Mouse (Mus musculus) brain, embryonic 14.5 days (tissue): ENCODE measurements around the gene Lrrc20. TPM values are rescaled to one million over a fixed set of nuclear protein-coding genes. Genes with fewer than 3 reads are reported as not detected.

Experiments used
- DNase-seq: peaks from one replicate; pipeline ENCODE4 v3.0.0-alpha.2; 2011; ENCODE audit warnings: low read depth
- CTCF ChIP-seq: fragments of 200-500 bp; IDR thresholded peaks from 2 replicates; pipeline ENCODE4 v1.5.1; 2012; ENCODE audit warnings: inconsistent platforms, mild to moderate bottlenecking, moderate library complexity, borderline replicate concordance; ENCODE audit not compliant: insufficient read depth, insufficient read length; ENCODE audit errors: extremely low read depth
- POLR2A ChIP-seq: fragments of 200-500 bp; IDR thresholded peaks from 2 replicates; pipeline ENCODE4 v1.6.1; 2012; ENCODE audit warnings: mild to moderate bottlenecking, inconsistent platforms, borderline replicate concordance; ENCODE audit not compliant: poor library complexity, insufficient read depth, insufficient read length, severe bottlenecking; ENCODE audit errors: extremely low read depth
- polyA plus RNA-seq: library from polyadenylated mRNA; depleted of rRNA; stranded (reverse); fragments of >200 nt; gene quantifications from 2 replicates; pipeline ENCODE4 v1.2.3, GENCODE M21; 2012; rRNA removed

Gene Lrrc20
- 23.6 and 25.6 TPM in 2 replicates for polyA plus RNA-seq

DNA sequence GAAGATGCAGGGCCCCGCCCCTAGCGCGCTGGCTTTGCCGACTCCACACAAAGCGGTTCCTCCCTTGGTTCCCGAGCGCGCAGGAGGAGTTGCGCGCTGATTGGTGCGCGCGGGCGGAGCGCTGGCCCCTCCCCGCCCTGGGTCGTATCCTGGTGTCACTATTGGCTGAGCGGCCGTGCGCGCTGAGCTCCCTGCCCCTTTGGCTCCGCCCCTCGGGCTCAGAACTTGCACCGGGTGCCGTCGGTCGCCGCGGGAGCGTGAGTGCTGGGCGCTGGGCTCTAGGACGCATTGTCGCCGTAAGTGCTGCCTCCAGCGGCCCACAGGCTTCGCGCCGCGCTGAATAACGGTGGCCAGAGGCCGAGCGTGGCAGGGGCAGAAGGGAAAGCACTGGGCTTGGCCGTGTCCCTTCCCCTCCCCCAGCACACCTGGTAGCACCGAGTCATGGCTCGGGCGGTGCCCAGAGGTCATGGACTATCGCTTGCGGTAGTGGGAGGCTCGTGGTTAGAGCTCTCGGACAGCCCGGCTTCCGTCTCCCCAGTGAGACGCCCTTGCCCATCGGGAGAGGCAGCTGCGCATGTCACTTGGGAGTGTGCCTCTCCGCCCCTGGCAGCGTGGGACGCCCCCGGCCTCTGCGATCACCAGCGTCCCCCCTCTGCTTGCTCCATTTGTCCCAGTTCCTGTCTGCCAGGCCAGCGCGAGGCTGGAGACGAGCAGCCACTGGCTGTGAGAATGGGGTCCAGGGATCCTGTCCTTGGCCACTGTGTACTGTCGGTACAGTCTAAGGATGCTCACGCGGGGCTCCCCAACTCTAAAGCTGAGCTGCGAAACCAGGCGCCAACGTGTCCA, at the start of gene Lrrc20:
TSS of gene Lrrc20 (plus strand) at position 208 of the 846 bp plus-strand sequence.
- DNase-seq = peak; percentile 99
- peak; percentile 59 for TF ChIP-seq POLR2A
- TF ChIP-seq CTCF = no peak

DNA sequence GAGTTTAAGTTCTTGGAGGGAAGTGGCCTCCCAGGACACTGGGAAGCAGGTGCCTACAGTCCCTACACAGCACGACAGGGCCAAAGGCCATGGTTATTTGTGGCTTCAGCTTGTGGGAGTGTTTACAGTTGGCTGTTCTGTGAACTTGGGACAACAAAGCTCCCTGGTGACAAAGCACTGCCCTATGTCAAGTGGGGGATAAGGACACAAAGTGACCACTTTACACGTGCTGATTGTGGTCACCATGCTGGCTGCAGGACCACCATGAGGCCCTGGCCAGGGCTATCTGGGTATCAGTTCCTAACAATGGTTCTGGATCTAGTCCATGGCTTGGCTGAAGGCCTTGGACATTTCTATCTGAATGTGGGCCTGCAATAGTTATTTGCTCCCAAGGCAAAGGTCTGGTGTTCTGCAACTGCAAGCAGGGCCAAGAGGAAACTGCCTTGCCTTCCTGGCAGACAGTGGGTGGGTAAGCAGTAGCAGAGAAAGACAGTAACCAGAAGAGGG, 49.3 kb upstream of the Lrrc20 start:
- DNase-seq = no peak
- no peak for TF ChIP-seq CTCF
- no peak for TF ChIP-seq POLR2A

DNA sequence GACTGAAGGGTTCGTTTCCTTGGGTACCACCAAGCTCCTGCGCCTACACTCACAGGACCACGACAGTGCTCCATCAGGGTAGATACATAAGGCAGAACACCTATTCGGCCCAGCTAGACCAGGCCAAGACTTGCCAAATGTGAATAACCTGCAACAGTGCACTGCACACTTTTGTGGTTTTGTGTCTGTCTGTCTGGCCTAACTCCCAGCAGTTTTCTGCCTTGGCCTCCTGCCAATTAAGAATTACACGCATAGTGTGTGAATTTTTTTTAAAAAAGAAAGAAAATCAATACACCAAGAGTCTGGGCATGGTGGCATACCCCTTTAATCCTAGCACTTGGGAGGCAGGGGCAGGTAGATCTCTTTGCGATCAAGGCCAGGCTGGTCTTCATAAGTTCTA, 47.6 kb upstream of the Lrrc20 start:
- DNase-seq = no peak
- TF ChIP-seq CTCF (no peak), POLR2A (no peak)

DNA sequence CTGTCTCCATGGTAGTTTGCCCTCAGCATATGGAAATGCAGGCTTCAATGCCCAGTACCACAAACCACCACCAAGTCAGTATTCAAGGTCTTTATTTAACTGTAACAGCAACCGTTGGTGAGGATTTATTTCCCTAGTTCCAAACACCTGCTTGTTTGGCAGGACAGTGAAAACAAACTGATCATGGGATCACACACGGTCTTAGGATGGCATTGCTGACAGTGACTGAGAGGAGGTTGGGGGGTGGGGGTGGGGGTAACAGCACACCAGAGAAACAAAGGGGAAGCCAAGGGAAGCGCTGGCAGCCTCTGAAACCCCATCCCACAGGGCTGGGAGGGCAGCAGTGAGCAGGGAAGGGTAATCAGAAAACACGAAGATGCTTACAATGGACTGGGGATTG, 47.2 kb upstream of the Lrrc20 start:
- DNase-seq = peak; percentile 21
- TF ChIP-seq CTCF (no peak), POLR2A (no peak)

DNA sequence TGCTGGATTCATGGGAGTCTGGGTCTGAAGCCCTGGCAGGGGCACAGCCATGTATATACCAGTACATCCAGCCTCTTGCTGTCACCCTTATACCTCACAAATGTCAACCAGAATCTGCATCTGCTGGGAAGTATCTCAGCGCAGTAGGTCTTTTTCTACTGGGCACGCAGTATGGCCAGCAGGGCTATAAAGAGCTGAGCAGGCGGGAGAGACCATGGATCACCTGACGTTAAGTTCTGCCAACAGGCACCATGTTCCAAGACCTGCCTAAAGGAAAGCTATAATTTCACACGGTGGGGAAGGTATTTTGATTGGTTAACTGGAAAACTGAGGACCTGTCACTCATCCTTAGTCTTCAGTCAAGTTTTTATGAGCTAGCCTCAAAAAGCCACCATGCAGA, 46.6 kb upstream of the Lrrc20 start:
- DNase-seq = no peak
- TF ChIP-seq POLR2A (no peak), CTCF (no peak)

DNA sequence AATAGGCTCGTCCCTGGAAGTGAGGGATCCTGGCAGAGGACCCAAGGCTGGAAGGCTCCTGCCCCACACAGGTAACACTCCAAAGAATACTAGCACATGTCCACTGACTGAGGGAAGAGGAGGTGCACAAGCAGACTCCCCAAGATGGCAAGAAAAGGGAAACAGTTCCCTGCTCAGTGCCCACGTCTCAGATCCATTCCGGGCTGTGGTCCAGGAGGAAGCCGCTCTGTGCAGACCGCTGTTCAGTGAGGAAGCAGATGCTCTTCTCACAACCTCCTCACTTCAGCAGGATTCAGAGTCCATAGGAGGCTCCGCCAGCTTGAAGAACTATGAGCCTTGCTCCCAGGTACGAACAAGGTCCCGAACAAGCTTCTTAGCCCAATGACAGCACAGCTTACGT, 44.2 kb upstream of the Lrrc20 start:
- TF ChIP-seq CTCF (no peak), POLR2A (no peak)
- DNase-seq = no peak

DNA sequence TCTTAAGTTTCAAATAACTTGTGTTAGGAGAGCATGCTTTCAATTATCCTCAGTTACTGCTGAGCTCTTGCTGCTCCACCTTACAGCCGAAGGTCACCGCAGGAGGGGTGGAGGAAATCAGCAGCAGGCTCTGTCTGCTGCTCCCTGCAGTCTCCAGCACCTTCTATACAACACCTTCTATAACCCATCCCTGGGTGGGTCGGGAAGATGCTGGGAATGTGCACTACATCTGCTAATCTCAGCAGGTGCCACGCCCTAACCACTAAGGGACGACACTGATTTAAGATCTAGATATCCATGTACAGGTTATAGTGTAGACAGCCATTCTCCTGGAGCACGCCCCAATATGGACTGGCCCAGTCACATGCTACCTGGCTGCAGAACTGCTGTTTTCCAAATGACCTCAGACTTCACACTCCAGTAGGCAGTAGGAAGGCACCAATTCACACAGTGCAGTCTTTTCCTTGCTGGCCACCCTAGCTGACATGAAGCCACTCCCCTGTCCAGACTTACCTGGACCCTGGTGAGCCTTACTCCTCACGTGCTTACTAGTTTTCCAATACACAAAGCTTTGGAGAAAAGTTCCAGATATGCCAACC, 35.3 kb upstream of the Lrrc20 start:
- TF ChIP-seq POLR2A (no peak), CTCF (no peak)
- no peak for DNase-seq

DNA sequence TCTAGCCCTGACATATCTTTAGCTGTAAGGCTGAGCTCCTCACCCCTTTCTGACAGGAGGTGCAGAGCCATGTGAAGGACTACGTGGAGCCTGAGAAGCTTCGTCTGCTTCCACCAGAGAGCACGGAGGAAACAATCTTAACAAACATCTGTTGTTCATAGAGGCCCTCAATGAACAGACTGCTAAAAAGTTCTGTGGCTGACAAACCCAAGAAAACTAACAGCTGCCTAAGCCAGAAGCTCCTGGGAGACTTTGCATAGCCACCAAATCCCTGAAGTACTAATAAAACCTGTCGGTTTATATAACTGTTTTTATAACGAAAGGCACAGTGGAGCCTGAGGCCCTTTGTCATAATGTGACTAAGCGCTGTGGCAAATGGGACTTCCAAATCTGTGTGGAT, 32.1 kb upstream of the Lrrc20 start:
- no peak for DNase-seq
- no peak for TF ChIP-seq CTCF
- no peak for TF ChIP-seq POLR2A

DNA sequence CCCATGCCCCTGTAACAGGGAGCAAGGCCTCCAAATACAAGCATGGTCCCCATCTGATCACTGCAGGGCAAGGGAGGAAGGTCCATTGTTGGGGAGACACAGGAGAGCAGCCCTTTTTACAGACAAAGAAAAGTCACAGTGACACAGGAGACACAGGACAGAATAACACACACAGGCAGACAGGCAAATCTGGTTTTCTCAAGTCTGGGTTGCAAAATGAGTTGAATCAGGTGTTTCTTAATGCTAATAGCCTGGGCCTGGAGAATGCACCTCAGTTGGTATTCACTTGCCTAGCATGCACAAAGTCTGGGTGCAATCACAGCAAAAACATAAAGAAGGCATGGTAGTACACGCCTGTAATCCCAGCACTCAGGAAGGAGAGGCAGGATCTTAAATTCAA, 31.7 kb upstream of the Lrrc20 start:
- DNase-seq = no peak

DNA sequence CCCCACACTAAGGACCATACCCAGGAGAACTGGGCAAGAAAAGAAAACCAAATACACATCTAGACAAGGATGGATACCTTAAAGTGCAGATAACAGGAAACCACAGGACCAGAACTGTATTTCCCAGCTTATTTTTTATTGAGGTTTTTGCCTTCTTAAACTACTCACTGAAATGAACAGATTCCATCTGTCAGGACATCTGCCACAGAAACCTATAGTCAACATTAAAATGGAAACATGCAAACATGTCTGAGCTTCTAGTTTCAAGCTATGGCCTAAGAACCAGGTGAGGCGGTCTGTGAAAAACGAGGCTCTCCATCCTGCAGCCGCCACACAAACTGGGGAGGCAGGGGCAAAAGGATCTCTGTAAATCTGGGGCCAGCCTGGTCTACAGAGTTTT, 30.6 kb upstream of the Lrrc20 start:
- TF ChIP-seq POLR2A (no peak), CTCF (no peak)
- DNase-seq = peak; percentile 55

More for the DNA sequence above, 31.7 kb upstream of the Lrrc20 start:
- TF ChIP-seq POLR2A (no peak), CTCF (no peak)

DNA sequence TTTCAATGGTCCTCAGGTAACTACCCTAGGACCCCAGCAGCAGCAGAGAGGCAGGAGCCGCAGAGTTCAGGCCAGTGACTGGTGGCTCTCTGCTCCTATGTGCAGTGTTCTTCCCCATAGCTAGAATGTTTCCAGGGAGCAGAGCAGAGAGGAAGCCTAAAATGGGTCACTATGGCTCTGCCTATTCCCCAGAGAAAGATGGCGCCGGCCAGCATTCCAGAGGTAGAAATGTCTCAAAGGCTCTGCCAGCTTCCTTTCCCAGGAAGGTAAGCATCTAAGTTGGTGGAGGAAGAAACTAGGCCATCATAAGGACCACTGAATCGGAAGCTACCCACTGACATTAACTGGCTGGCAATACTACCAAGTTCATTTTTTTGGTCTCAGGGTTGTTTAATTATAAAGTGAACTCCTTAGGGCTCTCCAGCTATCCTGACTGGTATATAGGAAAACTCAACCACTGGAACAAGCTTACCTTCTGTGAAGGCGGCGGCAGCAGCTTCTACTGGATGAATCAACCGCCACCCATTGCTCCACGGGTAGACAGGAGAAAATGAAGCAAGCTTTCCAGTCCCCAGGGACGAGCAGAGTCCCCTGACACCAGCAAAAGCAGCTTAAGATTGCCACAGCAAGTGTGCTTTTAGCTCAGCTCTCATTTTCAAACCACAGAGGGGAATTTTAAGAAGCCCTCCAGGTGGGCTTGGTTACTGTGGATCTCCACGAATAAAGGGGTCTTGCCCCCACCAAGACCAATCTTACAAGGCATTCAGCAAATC, 27.8 kb upstream of the Lrrc20 start:
- peak; percentile 26 for DNase-seq
- TF ChIP-seq CTCF (no peak), POLR2A (no peak)
